Mouse (Mus musculus) cerebellum, postnatal 4 days (tissue): ENCODE data around the gene Ivd.

ENCODE experiments used
- DNase-seq, 2 experiments: peaks; one replicate each; pipeline ENCODE4 v3.0.0; 2022; ENCODE audit warnings: low spot score in 2 of 2, mixed read lengths in 1 of 2

Ivd gene

GRCm38 (mm10) chr2:118861454-118862339 lies at the start of gene Ivd:
Gene Ivd, plus strand, starts transcription at chr2:118861954.
- DNase-seq = peak; percentile 58 to 86

DNA sequence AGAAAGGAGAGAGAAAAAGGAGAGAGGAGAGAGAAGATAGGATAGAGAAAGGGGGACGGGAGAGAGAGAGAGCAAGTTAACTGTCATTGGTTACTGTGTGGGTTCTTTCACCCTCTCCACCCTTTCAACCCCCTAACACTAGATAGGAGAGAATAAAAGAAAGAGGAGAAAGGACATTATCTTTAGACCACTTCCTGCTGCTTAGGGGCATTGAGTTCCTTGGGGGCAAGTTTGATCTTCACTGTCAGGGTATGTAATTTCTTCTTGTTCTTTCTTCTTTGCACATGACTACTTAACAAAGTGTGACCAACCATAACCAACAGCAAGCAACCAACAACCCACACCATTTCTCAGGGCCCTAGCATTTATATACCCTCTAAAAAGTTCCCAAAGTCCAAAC lies 49.0 kb upstream of the Ivd start:
- no peak for DNase-seq

DNA sequence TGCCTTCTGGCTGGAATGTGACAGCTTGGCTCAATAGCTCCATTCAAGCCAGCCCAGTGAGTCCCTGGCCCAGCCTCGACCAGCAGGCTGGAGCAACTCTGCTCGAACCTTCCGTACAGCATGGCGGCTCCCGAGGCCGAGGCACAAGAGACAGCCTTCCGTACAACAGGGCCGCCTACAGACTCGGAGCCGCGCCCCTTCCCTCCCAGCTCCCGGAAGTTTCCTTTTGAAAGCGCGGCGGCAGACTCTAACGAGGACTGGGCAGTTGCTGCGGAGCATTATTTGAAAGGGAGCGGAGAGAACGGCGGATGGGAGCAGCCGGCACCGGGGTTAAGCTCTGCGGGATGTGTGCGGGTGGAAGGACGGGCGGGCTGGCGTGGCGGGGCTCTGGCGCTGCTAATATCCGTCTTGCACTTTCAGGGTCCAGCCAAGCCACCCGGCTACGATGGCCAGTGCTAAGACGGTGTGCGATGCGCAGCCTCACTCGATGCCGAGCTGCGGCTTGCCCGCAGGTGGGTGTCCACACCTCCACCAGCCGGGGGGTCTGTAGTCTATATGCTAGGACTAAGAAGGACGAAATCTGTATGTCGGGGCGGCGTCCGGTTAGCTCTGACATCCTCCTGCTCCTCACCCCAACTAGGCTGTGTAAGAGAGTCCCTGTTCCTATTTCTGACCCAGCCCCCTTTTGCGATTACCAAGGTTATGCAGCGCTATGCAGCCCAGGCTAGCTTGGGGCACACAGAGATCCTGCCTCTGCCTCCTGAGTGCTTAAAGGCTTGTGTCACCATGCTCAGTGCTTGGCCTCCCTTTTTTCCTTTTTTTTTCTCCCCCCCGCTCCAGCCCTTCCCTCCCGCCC lies 47.5 kb upstream of the Ivd start, which contains the start of gene Knstrn:
Gene Knstrn (plus strand): TSS at position 23 of the 856 bp plus-strand sequence.
- DNase-seq = peak; percentile 60 to 81

GRCm38 (mm10) chr2:118822800-118823199 lies 39.0 kb upstream of the Ivd start:
- no peak for DNase-seq

DNA sequence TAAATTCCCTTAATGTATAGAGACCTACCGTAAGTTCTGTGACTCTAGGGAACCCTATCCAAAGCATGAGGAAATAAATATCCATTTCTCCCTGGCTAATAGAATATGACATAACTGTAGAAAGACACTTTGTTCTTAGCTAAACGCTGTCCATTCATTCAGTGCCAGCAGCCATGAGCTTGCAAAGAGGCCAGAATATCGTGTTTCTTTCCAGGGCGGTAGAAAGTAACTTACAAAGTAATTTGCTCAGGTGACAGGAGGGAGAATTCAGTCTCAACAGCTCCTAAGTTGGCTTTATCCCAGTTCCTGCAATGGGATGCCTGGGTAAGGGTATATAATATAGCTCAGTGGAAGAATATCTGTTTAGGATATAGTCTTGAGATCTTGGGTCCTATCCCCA lies 37.4 kb upstream of the Ivd start:
- DNase-seq = no peak

GRCm38 (mm10) chr2:118829096-118829495 lies 32.7 kb upstream of the Ivd start:
- DNase-seq = no peak

- DNase-seq = no peak
These were observed 27.7 kb upstream of the Ivd start for GRCm38 (mm10) chr2:118834061-118834460.

DNA sequence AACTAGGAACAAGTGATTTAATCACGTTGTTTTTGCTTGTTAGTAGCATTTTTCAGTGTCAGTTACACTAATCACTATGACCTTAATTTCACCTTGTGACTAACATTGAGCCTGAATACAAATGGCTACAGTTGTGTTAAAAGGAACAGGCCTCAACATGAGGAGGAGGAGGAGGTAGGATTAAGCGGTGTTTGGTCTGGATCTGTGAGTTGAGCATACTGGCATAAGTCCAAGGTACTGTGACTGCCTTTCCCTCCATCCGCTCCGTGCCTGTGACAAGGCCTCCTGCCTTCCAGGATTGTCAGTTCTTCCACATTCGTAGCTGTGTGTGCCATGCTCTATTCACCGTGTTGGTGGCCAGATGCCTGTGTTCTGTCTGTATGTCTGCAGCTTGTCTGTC lies 26.6 kb upstream of the Ivd start:
- no peak for DNase-seq

- no peak for DNase-seq
These were observed 23.4 kb upstream of the Ivd start for GRCm38 (mm10) chr2:118838330-118838729.

- DNase-seq = no peak
These were observed 20.6 kb upstream of the Ivd start for GRCm38 (mm10) chr2:118841186-118841585.

- DNase-seq = no peak
These were observed 20.0 kb upstream of the Ivd start for GRCm38 (mm10) chr2:118841774-118842173.

- DNase-seq = no peak
These were observed 17.3 kb upstream of the Ivd start for GRCm38 (mm10) chr2:118844427-118844826.

DNA sequence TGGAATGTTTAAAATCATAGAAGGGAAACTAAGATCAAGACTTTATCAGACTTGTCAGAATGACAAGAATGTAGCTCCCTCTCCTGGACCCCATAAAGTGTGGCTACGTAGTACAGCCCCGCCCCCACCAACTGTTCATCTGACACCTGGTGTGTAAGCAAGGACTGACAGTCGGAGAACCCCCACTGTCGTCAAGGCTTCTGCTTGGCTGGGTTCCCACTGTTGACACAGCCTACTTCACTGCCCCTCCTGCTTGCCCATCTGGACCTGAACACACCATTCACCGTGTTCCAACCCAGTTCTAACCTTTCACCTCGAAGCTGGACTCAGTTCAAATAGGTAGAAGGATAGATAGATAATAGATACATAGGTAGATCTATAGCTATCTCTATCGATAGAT lies 15.5 kb upstream of the Ivd start:
- DNase-seq = peak in 1 of 2 experiments; percentile 52

DNA sequence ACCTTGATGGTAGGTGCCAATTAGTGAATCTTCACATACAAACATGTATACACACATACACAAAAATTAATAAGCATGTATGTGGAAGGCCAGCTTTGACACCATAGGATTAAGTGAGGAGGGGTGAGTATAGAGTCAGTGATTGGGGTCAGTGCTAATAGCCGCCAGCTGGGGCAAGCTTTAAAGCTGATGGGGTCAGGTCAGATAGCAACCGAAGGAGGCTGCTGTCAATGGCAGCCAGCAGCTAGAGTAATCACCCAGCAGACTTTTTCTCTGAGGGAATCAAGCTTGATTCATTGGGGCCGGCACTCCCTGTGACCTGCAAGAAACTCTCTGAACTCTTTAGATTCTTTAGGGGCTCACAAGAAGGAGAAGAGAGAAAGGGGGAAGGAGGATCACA lies 10.0 kb upstream of the Ivd start:
- no peak for DNase-seq

GRCm38 (mm10) chr2:118862340-118862675 lies 554 bp downstream of the Ivd start:
- no peak for DNase-seq

GRCm38 (mm10) chr2:118870601-118871000 lies 8.8 kb downstream of the Ivd start:
- no peak for DNase-seq

- DNase-seq = no peak
These were observed 9.3 kb downstream of the Ivd start for GRCm38 (mm10) chr2:118871032-118871431.

DNA sequence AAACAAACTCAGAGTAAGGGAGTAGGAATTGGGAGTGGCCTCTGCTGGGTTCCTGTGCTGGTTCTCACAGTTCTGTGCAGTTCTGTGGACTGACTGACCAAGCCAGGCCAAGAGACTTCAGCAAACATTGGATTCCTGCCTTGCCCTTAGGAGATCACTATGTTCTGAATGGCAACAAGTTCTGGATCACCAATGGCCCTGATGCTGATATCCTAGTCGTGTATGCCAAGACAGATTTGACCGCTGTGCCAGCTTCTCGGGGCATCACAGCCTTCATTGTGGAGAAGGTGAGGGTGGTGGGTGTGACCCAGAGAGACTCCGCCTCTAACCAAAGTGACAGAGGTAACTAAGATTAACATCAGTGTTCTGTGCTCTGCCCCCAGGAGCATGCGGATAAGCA lies 11.3 kb downstream of the Ivd start:
- DNase-seq = no peak

GRCm38 (mm10) chr2:118873890-118874430 lies 12.2 kb downstream of the Ivd start:
- no peak for DNase-seq

DNA sequence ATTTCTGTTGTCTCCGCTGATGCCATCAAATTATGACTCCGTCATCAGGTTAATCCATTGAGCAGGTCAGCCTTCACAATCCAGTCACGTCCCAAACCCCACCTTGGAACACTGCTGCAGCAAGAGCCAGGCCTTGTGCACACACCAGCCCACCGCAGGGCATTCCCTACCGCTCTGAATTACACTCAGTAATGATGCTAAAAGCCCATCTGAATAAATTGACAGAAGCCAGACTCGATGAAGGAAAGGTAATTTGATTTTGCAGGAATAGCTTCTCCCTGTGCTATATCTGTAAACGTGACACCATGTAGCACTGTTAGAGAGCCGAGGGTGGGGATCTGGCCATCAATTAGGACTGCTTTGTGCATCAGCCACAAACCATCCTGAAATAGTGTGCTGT lies 13.6 kb downstream of the Ivd start:
- no peak for DNase-seq

DNA sequence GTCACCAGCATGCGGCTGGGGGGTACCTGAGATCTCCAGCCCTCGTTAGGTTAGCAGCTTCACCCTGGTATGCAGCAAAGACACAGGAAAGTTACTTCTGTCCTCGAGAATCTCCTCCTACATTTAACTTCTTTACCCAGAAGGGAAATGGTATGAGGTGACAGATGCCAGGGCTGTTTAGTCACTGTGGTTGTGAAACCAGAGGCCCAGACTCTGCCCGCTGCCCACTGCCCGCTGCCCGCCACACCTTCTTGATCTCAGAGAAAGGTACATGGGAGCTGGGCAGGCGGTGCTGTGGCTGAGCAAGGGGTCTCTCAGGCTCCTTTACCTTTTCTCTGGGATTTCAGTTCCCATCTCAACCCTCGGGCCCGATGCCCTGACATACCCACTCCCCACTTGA lies 14.7 kb downstream of the Ivd start:
- no peak for DNase-seq

GRCm38 (mm10) chr2:118881019-118881418 lies 19.3 kb downstream of the Ivd start:
- DNase-seq = no peak

DNA sequence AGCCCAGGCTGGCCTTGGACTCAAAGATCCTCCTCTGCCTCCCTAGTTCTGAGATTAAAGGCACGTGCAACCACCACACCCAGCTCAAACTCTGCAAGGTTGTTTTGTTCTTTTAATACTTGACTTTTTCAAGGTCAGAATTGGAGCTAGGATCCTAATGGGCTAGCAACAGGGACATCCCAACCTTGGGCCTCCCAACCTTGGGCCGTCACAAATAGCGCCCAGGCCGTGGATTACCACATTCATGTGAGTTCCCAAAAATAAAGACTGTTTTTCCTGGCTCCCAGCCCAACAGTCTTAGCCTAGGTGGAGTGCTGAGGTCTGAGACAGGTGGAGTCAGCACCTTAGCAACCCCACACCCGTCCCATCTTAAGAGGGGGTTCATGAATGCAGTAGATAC lies 20.2 kb downstream of the Ivd start:
- DNase-seq = no peak
